Mouse (Mus musculus) bone marrow macrophage, adult 2 months (primary cell): ENCODE measurements at regions not wholly inside any gene's neighbourhood (a gene's known extent, or its start where the extent isn't known, plus 50 kb on each side); places are given as distances from the start of the nearest gene placed in this dataset.

Experiments
- H3K27ac ChIP-seq: 2 replicates; pipeline ENCODE4 v1.5.1; 2012; ENCODE audit warnings: low read depth, low read length; ENCODE audit not compliant: insufficient read depth
- H3K4me1 ChIP-seq: 2 replicates; pipeline ENCODE4 v1.6.1; 2012; ENCODE audit warnings: low read length; ENCODE audit not compliant: control insufficient read depth, insufficient read depth
- H3K4me3 ChIP-seq: 2 replicates; pipeline ENCODE4 v1.5.1; 2012; ENCODE audit warnings: mild to moderate bottlenecking, low read length, moderate library complexity; ENCODE audit not compliant: insufficient read depth
- CTCF ChIP-seq: IDR thresholded peaks from 2 replicates; pipeline ENCODE4 v1.5.1; 2012; ENCODE audit warnings: low read depth, mild to moderate bottlenecking, low read length, moderate library complexity
- POLR2A ChIP-seq: IDR thresholded peaks from 2 replicates; pipeline ENCODE4 v1.6.1; 2012; ENCODE audit warnings: mild to moderate bottlenecking, low read depth, low read length, borderline replicate concordance

DNA sequence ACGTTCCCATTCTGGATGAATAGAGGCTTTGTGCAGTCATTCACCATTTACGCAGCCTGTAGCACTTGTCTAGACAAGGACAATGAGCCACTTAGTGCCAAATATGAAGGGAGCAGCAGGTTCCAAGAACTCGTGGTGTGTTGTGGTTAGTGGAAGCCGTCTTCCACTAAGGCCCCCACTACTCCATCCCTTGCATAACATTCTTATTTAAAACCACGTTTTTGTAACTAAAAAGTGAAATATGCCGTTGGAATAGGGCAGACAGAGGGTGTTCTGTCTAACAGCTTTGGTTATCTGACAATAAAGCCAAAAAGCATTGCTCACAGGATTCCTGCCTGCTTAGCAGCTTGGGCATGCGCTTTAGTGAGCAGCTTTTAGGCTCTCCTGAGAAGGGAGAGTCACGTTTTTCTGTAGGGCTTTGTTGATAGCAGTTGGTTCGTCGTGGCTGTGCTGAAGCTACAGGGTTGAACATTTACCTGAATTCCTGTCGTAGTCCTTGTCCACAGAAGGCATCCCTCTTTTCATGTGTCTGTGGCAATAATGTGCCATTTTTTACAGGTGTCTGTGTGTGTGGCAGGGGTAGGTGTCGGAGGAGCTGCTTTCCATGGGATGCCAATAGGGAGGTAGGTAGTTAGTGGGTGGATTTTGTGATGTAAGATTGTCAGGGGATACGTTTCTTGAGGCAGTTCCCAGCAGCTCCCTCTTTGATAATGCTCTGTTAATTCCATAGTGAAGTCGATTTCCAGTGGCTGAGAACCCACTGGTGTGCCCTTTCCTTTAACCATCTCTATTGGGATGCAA is 221.9 kb downstream of the 1700064H15Rik start:
- no peak for TF ChIP-seq POLR2A
- no peak for TF ChIP-seq CTCF
- Histone ChIP-seq H3K4me3 (no peak overlapping the region), H3K4me1 (peaks cover 7% of the 10 kb centered on the region), H3K27ac (no peak overlapping the region)

GRCm38 (mm10) chr3:19385675-19386074 is 242.8 kb downstream of the 1700064H15Rik start:
- Histone ChIP-seq H3K4me1 (peaks cover 8% of the 10 kb centered on the region), H3K27ac (no peak overlapping the region), H3K4me3 (no peak overlapping the region)
- TF ChIP-seq POLR2A: no peak
- TF ChIP-seq CTCF: no peak

GRCm38 (mm10) chr3:19368998-19369397 is 259.5 kb downstream of the 1700064H15Rik start:
- Histone ChIP-seq H3K4me1 (no peaks in the 10 kb centered on the region), H3K4me3 (no peak overlapping the region), H3K27ac (no peak overlapping the region)
- TF ChIP-seq POLR2A (no peak), CTCF (no peak)

DNA sequence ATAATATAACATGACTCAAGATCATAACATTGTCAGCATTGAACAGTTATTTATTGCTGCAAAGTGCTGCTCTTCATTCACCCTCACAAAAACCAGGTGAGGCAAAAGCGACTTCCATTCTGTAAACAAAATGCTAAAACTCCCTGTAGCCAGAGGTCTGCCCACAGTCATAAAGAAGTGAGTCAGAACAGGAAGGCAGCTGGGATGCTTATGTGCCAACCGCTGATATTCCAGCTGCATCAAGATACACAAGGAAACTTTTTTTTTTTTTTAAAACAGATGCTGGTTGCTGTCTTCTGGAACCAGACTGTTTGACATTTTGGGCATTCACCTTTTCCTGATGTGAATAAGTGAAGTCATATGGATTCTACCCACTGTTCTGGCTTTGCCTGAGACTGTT is 260.7 kb downstream of the 1700064H15Rik start:
- TF ChIP-seq CTCF: no peak
- TF ChIP-seq POLR2A: no peak
- Histone ChIP-seq H3K4me3 (no peak overlapping the region), H3K27ac (no peak overlapping the region), H3K4me1 (no peaks in the 10 kb centered on the region)
